Mouse (Mus musculus) WW6 (cell line): Measurements from ENCODE around the gene Lmntd1.

ENCODE experiments used
- DNase-seq: peaks from one replicate; pipeline ENCODE4 v3.0.0-alpha.2; 2013; ENCODE audit warnings: low read depth, low spot score

The Lmntd1 gene

GRCm38 (mm10) chr6:145614219-145614618 is at the start of gene Lmntd1:
Gene Lmntd1 (minus strand): TSS chr6:145614319.
- no peak for DNase-seq

GRCm38 (mm10) chr6:145660943-145661342 is 46.8 kb upstream of the Lmntd1 start:
- no peak for DNase-seq

- no peak for DNase-seq
Measured at GRCm38 (mm10) chr6:145659116-145659515, 45.0 kb upstream of the Lmntd1 start.

DNA sequence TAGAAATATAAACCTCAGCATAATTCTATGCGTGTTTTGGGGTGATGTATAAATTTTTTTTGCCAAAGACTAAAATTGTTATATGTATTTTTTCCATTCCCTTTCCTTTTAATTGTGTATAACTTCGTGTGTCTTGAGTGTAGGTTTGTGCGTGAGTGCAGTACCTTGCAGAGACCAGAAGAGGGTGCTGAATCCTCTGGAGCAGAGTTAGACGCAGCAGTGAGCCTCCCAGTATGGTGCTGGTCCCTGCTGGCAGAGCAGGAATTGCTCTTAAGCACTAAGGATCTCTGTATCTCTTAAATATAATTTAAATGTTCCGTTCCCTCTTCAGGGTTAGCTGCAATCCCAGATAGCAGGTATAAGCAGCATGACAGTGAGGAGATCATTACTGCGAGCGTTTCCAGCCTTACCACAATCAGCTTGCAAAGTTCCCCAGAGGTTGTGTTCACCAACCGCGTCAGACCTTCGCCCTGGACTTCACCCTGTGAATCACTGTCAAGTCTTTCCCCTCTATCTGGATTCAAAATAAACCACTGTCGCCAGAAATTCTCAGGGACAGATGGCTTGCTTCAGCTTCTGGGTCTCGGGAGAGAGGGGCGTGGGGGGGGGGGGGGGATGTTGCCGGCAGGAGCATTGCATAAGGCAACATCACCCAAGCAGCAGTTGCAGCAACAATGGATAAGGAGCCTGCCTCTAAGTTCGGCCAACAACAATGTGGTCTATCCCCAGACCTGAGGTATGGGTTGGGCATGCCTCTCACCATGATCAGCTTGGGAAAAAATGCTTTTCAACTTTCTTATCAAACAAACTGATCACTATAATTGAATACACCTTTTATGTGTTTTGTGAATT is 42.8 kb upstream of the Lmntd1 start:
- DNase-seq: peak; percentile 7

DNA sequence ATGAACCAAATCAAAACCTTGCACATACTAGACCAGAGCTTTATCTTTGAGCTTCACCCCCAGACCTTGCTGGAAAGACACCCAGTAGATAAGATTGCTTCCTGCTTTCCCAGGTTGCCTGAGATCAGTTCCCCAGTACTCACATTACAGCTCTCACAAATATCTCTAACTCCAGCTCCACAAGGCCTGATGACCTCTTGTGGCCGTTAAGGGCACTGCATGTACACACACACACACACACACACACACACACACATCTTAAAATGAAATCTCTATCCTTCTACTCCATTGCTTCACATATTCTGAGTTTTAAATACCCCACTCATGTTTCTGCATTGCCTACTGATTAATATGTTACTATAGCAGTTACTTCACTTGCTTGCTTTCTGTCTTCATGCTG is 41.6 kb upstream of the Lmntd1 start:
- no peak for DNase-seq

DNA sequence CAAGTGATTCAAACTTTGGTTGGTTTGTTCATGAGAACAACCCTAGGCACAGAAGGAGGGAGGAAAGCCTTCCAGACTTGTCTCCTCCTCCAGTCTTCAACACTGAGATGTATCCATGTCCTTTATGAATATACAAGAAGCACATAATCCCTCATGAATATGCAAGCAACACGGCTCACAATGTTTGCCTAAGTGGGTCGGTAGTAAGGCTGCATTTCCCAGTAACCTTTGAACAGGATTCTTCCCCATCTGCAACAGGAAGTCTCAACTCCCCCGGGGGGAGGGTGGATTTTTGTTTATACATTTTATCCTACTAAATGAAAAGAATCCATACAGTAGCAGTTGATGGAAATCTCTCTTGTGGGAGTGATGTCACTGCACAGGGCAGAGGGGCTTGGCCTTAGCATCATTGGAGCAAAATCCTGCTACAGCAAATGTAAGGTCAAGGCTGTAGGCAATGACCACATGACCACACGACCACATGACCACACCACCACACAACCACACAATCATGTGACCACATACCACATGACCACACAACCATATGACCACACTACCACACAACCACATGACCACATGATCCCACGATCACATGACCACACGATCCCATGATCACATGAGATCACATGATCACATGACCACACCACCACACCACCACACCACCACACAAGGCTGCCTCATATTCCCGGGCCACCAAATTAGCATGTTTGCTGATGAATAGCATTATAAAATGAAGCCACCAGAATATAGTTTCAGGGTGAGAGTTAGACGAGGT is 40.1 kb upstream of the Lmntd1 start:
- no peak for DNase-seq

- DNase-seq: no peak
Measured at GRCm38 (mm10) chr6:145653626-145654025, 39.5 kb upstream of the Lmntd1 start.

DNA sequence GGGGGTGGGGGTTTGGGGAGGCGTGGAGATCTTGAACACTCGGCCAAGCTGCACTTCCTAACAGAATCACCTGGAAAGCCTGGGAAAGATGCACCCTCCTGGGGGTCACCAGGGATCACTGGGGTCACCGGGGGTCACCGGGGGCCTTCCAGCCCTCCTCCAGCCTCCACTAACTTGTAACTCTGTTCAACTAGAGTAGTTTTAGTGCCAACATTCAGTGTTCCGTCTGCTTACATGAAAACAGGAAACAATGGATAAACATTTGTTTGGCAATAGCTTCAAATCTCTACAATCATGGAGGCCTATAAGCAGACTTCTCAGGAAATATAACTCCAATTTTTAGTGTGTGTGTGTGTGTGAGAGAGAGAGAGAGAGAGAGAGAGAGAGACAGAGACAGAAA is 38.9 kb upstream of the Lmntd1 start:
- no peak for DNase-seq

DNA sequence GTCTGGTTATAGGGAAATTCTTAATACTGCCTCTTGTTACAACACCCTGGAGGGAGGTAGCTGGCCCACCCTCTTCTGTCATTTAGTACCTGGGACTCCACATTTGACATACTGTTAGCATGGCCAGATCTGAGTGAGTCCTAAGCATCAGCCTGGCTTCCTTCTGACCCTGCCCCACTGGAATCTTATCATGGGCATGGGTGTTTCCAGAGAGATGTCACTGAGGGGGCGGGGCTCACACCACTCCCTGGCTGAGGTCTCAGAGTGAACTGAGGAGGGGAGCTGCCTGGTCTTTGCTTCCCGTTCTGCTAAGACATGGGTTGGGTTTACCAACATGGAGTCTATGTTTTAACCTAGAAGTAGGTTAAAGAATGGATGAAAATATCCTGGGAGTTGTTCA is 37.9 kb upstream of the Lmntd1 start:
- DNase-seq: no peak

GRCm38 (mm10) chr6:145640971-145641506 is 26.9 kb upstream of the Lmntd1 start:
- DNase-seq: no peak

GRCm38 (mm10) chr6:145638248-145638647 is 24.1 kb upstream of the Lmntd1 start:
- no peak for DNase-seq

- no peak for DNase-seq
Measured at GRCm38 (mm10) chr6:145636682-145637081, 22.6 kb upstream of the Lmntd1 start.

DNA sequence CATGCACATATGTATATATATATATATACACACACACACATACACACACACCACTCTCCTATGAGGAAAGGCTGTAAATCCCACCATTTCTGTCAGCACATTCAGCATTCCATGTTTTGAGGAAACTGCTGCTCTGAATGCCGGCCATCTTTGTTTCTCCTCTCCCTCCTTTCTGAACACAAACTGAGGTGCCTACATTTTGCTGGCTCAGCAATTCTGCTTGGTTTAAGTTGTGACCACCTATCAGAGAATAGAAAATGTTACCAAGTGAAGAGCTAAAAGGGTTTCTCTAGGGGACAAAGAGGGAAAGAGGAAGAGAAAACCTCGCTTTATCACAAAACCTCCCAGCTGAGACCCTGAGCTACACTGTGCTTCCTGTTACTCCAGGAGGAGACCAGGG is 20.3 kb upstream of the Lmntd1 start:
- no peak for DNase-seq

DNA sequence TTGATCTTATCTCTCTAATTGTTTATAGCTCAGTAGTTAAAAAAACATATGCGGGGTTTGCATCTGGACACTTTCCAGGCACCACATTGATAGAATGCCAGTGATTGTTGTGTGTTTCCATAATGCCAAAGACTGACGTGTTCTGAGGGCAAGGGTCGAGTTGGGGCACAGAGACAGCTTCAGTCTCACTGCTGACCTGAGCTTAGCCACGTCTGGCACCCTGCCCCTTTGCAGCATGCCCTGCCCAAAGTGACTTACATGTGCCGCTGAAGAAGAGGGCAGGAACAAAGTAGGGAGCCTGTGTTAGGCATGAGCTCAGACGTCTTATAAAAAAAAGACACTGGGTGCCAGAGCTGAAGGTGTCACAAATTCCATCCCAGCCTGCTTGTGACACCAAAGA is 16.1 kb upstream of the Lmntd1 start:
- no peak for DNase-seq

- DNase-seq: no peak
Measured at GRCm38 (mm10) chr6:145623141-145623540, 9.0 kb upstream of the Lmntd1 start.

- DNase-seq: no peak
Measured at GRCm38 (mm10) chr6:145616402-145617229, 2.5 kb upstream of the Lmntd1 start.

DNA sequence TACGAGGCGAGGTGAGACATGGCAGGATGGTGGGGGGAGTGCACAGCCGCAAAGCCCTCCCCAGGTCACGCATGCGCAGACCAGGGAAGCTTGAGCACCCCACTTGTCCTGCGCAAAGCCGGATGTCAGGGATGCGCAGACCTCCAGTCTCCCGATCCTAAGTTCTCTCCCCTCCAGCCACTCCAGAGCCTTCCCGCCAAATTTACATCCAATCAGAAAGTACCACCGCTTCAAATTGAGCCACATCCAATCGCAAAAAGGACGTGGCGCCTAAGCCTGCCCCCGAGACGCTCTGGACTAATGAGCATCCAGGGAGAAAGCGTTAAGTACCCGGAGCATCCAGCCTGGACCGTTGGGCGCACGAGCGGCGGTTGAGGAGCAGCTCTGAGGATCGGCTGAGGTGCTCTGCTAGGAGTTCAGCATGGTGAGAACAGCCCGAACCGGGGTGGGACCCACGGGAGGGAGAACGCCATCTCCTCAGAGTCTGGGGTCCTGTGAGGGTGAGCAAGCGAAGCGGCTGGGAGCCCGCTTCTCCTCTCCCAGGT is 1.6 kb upstream of the Lmntd1 start, which contains the start of gene Tuba3b:
Gene Tuba3b, plus strand, starts transcription at position 92 of the 545 bp plus-strand sequence.
- no peak for DNase-seq

DNA sequence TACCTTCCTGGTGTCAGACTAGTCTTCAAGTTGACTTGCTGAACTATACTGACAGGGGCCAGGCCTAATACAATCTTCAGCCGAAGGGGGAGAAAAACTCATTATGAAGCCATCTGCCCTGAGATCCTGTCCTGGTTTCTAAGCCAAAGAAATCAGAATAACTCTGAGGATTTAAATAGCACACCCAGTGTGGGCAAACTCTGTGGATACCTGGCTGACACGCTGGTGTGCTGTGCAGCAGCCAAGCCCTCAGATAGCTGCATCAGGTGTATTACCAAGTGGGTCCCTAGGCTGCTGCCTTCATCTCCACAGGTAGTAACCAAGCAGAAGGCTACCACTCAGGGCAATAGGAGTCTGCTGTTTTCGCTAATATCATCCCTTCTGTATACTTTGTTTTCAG is 1.5 kb downstream of the Lmntd1 start:
- no peak for DNase-seq

DNA sequence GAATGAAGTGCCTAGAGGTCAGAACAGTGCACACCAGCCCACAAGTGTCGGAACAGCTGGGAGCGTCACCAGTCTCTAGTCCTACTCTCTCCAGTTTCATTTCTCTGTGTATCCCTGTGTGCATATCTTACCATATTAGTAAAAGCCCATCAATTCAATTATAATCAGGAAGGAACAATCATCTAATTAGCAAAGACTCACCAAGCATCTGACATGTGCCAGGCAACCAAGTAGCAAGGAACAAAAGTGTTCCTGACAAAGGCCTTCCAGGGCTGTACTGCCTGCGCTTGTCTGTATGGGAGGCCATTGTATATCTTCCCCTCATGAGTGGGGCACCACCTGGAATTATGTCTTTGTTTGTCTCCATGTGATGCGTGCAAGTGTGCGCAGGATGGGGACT is 3.2 kb downstream of the Lmntd1 start:
- no peak for DNase-seq

DNA sequence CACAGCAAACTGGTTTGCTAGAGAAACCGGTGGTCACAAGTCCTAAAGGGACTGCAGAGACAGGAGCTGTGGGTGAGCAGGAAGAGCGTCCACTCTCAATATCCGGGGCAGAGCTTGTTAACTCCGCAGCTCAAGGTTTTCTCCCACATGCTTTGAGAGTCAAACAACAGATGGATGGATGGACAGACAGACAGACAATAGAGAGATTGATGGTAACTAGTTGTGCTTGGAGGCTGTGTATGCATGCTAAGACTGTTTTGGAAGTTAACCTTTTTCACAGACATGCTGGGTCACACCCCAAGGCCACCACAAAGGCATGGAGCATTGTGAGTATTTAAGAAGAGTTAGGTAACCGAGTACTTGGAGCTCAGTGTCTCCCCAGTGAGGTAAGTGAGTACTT is 5.4 kb downstream of the Lmntd1 start:
- DNase-seq: no peak

- DNase-seq: no peak
Measured at GRCm38 (mm10) chr6:145607746-145608145, 6.4 kb downstream of the Lmntd1 start.
